Mouse (Mus musculus): ENCODE data around the gene Myl6.
"Not testable (repeated sequence)": the region's sequence is repeated elsewhere in the genome, so short reads cannot be mapped to it uniquely, and the experiment has no call there.

The Myl6 gene

GRCm38 (mm10) chr10:128511189-128511588 is 17.2 kb upstream of the Myl6 start:
- in situ Hi-C loops (cut with MboI; ENCODE audit: unreplicated experiment in 2 of 2), result no loop called here

GRCm38 (mm10) chr10:128510301-128510700 is 16.4 kb upstream of the Myl6 start:
- in situ Hi-C loops (cut with MboI; ENCODE audit: unreplicated experiment in 2 of 2), result no loop called here

GRCm38 (mm10) chr10:128509831-128510230 is 15.9 kb upstream of the Myl6 start:
- in situ Hi-C loops (cut with MboI; ENCODE audit: unreplicated experiment in 2 of 2), result no loop called here

GRCm38 (mm10) chr10:128509203-128509602 is 15.3 kb upstream of the Myl6 start:
- in situ Hi-C loops (cut with MboI; ENCODE audit: unreplicated experiment in 2 of 2), result no loop called here

- in situ Hi-C loops (cut with MboI; ENCODE audit: unreplicated experiment in 2 of 2), result no loop called here
Observed at GRCm38 (mm10) chr10:128508260-128508659, 14.3 kb upstream of the Myl6 start.

- in situ Hi-C loops (cut with MboI; ENCODE audit: unreplicated experiment in 2 of 2), result no loop called here
Observed at GRCm38 (mm10) chr10:128505974-128506373, 12.0 kb upstream of the Myl6 start.

- in situ Hi-C loops (cut with MboI; ENCODE audit: unreplicated experiment in 2 of 2), result not testable (repeated sequence)
Observed at GRCm38 (mm10) chr10:128505371-128505667, 11.4 kb upstream of the Myl6 start.

- in situ Hi-C loops (cut with MboI; ENCODE audit: unreplicated experiment in 2 of 2), result no loop called here
Observed at GRCm38 (mm10) chr10:128504641-128505370, 10.9 kb upstream of the Myl6 start.

GRCm38 (mm10) chr10:128504012-128504411 is 10.1 kb upstream of the Myl6 start:
- in situ Hi-C loops (cut with MboI; ENCODE audit: unreplicated experiment in 2 of 2), result no loop called here

GRCm38 (mm10) chr10:128503532-128503931 is 9.6 kb upstream of the Myl6 start:
- in situ Hi-C loops (cut with MboI; ENCODE audit: unreplicated experiment in 2 of 2), result no loop called here

GRCm38 (mm10) chr10:128502341-128502740 is 8.4 kb upstream of the Myl6 start:
- in situ Hi-C loops (cut with MboI; ENCODE audit: unreplicated experiment in 2 of 2), result no loop called here

GRCm38 (mm10) chr10:128499116-128499671 is 5.2 kb upstream of the Myl6 start:
- in situ Hi-C loops (cut with MboI; ENCODE audit: unreplicated experiment in 2 of 2), result no loop called here

GRCm38 (mm10) chr10:128498590-128498989 is 4.6 kb upstream of the Myl6 start, which contains the start of gene Myl6b:
TSS of gene Myl6b (minus strand) at chr10:128498685.
- in situ Hi-C loops (cut with MboI; ENCODE audit: unreplicated experiment in 2 of 2), result no loop called here

- in situ Hi-C loops (cut with MboI; ENCODE audit: unreplicated experiment in 2 of 2), result no loop called here
Observed at GRCm38 (mm10) chr10:128497134-128497737, 3.3 kb upstream of the Myl6 start.

GRCm38 (mm10) chr10:128496509-128497077 is 2.6 kb upstream of the Myl6 start:
- in situ Hi-C loops (cut with MboI; ENCODE audit: unreplicated experiment in 2 of 2), result no loop called here

- in situ Hi-C loops (cut with MboI; ENCODE audit: unreplicated experiment in 2 of 2), result no loop called here
Observed at GRCm38 (mm10) chr10:128495903-128496302, 2.0 kb upstream of the Myl6 start.

- in situ Hi-C loops (cut with MboI; ENCODE audit: unreplicated experiment in 2 of 2), result no loop called here
Observed at GRCm38 (mm10) chr10:128495270-128495669, 1.3 kb upstream of the Myl6 start.

- in situ Hi-C loops (cut with MboI; ENCODE audit: unreplicated experiment in 2 of 2), result loop anchor here (5.0 kb wide), 2 partner anchors 33 to 43 kb away; partner anchors contain the start of gene Esyt1 (in 1 of the 2)
Observed at GRCm38 (mm10) chr10:128494667-128495245, 811 bp upstream of the Myl6 start.

- in situ Hi-C loops (cut with MboI; ENCODE audit: unreplicated experiment in 2 of 2), result loop anchor here (5.0 kb wide), 2 partner anchors 34 to 44 kb away; partner anchors contain the start of gene Esyt1 (in 1 of the 2)
Observed at GRCm38 (mm10) chr10:128493319-128493694, 638 bp downstream of the Myl6 start.

- in situ Hi-C loops (cut with MboI; ENCODE audit: unreplicated experiment in 2 of 2), result loop anchor here (5.0 kb wide), 2 partner anchors 35 to 45 kb away; partner anchors contain the start of gene Esyt1 (in 1 of the 2)
Observed at GRCm38 (mm10) chr10:128492633-128493311, 1.2 kb downstream of the Myl6 start.
